Mouse (Mus musculus): Measurements from ENCODE around the gene Hbq1a. TPM values are rescaled to one million over a fixed set of nuclear protein-coding genes. Genes with fewer than 3 reads are reported as not detected.

The Hbq1a gene
- total and polyA plus RNA-seq, 3 experiments: 0.29 to 0.46 TPM; not detected in 1

DNA sequence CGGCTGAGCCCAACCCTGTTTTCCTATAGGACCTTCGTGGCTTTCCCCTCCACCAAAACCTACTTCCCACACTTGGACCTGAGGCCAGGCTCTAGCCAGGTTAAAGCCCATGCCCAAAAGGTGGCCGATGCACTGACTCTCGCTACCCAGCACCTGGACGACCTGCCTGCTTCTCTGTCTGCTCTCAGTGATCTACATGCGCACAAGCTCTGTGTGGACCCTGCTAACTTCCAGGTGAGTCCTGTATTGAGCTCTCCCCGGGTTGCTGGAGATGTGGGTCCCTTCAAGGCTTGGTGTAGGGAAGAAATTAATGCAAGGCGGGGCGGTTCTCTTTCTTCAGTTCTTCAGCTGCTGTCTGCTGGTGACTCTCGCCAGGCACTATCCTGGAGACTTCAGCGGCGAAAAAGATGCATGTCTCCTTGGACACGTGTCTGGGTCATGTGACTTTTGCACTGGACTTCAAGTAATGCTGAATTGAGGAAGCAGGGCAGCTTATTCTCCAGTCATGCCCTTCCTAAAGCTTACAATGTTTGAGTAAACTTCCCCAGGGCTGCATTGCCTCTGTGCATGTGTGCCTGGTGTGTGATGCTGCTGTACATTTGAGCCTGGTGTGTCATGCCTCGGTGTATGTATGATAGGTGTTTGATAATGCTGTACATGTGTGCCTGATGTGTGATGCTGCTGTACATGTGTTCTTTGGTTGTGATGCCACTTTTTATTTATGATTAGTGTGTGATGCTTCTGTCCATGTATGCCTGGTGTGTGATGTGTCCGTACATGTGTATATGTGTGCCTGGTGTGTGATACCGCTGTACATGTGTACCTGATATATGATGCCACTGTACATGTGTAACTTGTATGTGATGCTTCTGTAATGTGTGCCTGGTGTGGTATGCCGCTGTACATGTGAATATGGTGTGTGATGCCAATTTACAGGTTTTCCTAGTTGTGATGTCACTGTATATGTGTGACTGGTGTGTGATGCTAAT lies 704 bp downstream of the Hbq1a start:
- H3K27me3 ChIP-seq (ENCODE audit: control insufficient read depth in 1 of 2, insufficient read depth in 2 of 2, low read length in 2 of 2): no peaks in the 10 kb centered on the region; a peak in 1 of 4 replicates
- no peaks in the 10 kb centered on the region for H3K79me2 ChIP-seq (ENCODE audit: control insufficient read depth, insufficient read depth, low read length, poor library complexity)
- H3K9me3 ChIP-seq (replicated peaks; ENCODE audit: insufficient read depth, low read length): no peaks in the 10 kb centered on the region
- TF ChIP-seq MEF2A (IDR thresholded peaks at IDR 0.05; ENCODE audit: extremely low read depth, insufficient replicate concordance, low read depth, low read length, poor library complexity, severe bottlenecking) (no peak), POLR2AphosphoS5 (IDR thresholded peaks at IDR 0.05; ENCODE audit: borderline replicate concordance, low read depth, low read length) (0 out of 2 replicates have a peak, but pooled peaks have one; percentile 91), POLR2A (IDR thresholded peaks at IDR 0.05; ENCODE audit: control insufficient read depth in 1 of 2, insufficient read depth in 1 of 2, low read depth in 1 of 2, low read length in 2 of 2, poor library complexity in 1 of 2) (no peak), TCF12 (IDR thresholded peaks at IDR 0.05; ENCODE audit: low read depth, low read length) (no peak), HCFC1 (IDR thresholded peaks at IDR 0.05; ENCODE audit: low read depth, low read length) (no peak), CHD1 (IDR thresholded peaks at IDR 0.05; ENCODE audit: low read depth, low read length) (no peak), GATA1 (IDR thresholded peaks at IDR 0.05; ENCODE audit: low read depth, low read length) (no peak), CHD2 (IDR thresholded peaks at IDR 0.05; ENCODE audit: low read length) (no peak), MXI1 (IDR thresholded peaks at IDR 0.05; ENCODE audit: low read depth, low read length) (no peak), POLR2AphosphoS2 (IDR thresholded peaks at IDR 0.05; ENCODE audit: low read length) (no peak), MAZ (IDR thresholded peaks at IDR 0.05; ENCODE audit: low read depth, low read length) (no peak), UBTF (IDR thresholded peaks at IDR 0.05; ENCODE audit: borderline replicate concordance, insufficient read depth, low read depth, low read length) (no peak), USF1 (IDR thresholded peaks at IDR 0.05; ENCODE audit: low read depth, low read length) (peak; percentile 69), NRF1 (IDR thresholded peaks at IDR 0.05; ENCODE audit: insufficient read depth, low read depth, low read length, poor library complexity, severe bottlenecking) (no peak), ETS1 (IDR thresholded peaks at IDR 0.05; ENCODE audit: low read depth, low read length) (no peak), JUND (IDR thresholded peaks at IDR 0.05; ENCODE audit: low read depth, low read length) (no peak), RCOR1 (IDR thresholded peaks at IDR 0.05; ENCODE audit: low read depth, low read length) (no peak), CTCF (IDR thresholded peaks at IDR 0.05 in 2 of 3, conservative IDR thresholded peaks at IDR 0.05 in 1 of 3; ENCODE audit: control insufficient read depth in 1 of 3, insufficient read depth in 1 of 3, low read depth in 2 of 3, low read length in 3 of 3, poor library complexity in 1 of 3, severe bottlenecking in 1 of 3) (no peak; a peak in 1 of 6 replicates), TBP (IDR thresholded peaks at IDR 0.05; ENCODE audit: low read depth, low read length) (no peak), USF2 (IDR thresholded peaks at IDR 0.05; ENCODE audit: borderline replicate concordance in 1 of 2, insufficient read depth in 1 of 2, low read depth in 1 of 2, low read length in 2 of 2) (0 out of 4 replicates have a peak, but pooled peaks have one; percentile 20 to 42), MAFK (IDR thresholded peaks at IDR 0.05; ENCODE audit: borderline replicate concordance, low read depth, low read length) (no peak), TAL1 (IDR thresholded peaks at IDR 0.05; ENCODE audit: low read length) (no peak)
- no peak overlapping the region for H3K4me3 ChIP-seq (ENCODE audit: control insufficient read depth in 1 of 2, insufficient read depth in 1 of 2, low read depth in 2 of 2, low read length in 2 of 2)
- DNase-seq (ENCODE audit: low read depth, low spot score): no peak
- H3K9ac ChIP-seq (ENCODE audit: control insufficient read depth, low read depth, low read length, poor library complexity, severe bottlenecking): no peak overlapping the region
- H3K36me3 ChIP-seq (ENCODE audit: control insufficient read depth in 1 of 2, insufficient read depth in 2 of 2, low read length in 2 of 2): no peaks in the 10 kb centered on the region; a peak in 1 of 4 replicates
- no peaks in the 10 kb centered on the region; a peak in 1 of 4 replicates for H3K4me1 ChIP-seq (ENCODE audit: control insufficient read depth in 1 of 2, insufficient read depth in 2 of 2, low read length in 2 of 2)
- no peak overlapping the region for H3K27ac ChIP-seq (ENCODE audit: control insufficient read depth, low read depth, low read length)

Measured in MEL (cell line).